Mouse (Mus musculus) liver, embryonic 12.5 days (tissue): Measurements from ENCODE around the gene Brix1. TPM values are rescaled to one million over a fixed set of nuclear protein-coding genes. Genes with fewer than 3 reads are reported as not detected.

Source experiments
- ATAC-seq: fragments of 200-750 bp; cut with Nextera tagmentation; 2 replicates; pipeline ENCODE4 v1.8.0; 2017; ENCODE audit warnings: moderate number of reproducible peaks, mild to moderate bottlenecking, moderate library complexity
- H3K27ac ChIP-seq: fragments of 300-500 bp; sonication (generic); 2 replicates; pipeline ENCODE4 v1.5.1; 2016; ENCODE audit warnings: mild to moderate bottlenecking
- H3K27me3 ChIP-seq: fragments of 300-500 bp; sonication (generic); replicated peaks from 2 replicates; pipeline ENCODE4 v1.6.1; 2016; ENCODE audit warnings: mild to moderate bottlenecking, moderate library complexity
- H3K36me3 ChIP-seq: fragments of 300-500 bp; sonication (generic); 2 replicates; pipeline ENCODE4 v1.6.1; 2016; ENCODE audit warnings: mild to moderate bottlenecking, moderate library complexity
- H3K4me1 ChIP-seq: fragments of 300-500 bp; sonication (generic); 2 replicates; pipeline ENCODE4 v1.6.1; 2016
- H3K4me2 ChIP-seq: fragments of 300-500 bp; sonication (generic); 2 replicates; pipeline ENCODE4 v1.6.1; 2016; ENCODE audit warnings: mild to moderate bottlenecking, moderate library complexity
- H3K4me3 ChIP-seq: fragments of 300-500 bp; sonication (generic); 2 replicates; pipeline ENCODE4 v1.5.1; 2016; ENCODE audit warnings: mild to moderate bottlenecking, moderate library complexity
- H3K9ac ChIP-seq: fragments of 300-500 bp; sonication (generic); 2 replicates; pipeline ENCODE4 v1.6.1; 2016; ENCODE audit warnings: mild to moderate bottlenecking, moderate library complexity
- H3K9me3 ChIP-seq: fragments of 300-500 bp; sonication (generic); replicated peaks from 2 replicates; pipeline ENCODE4 v1.6.1; 2016; ENCODE audit warnings: mild to moderate bottlenecking, moderate library complexity
- WGBS: fragments of 180-500 bp; shearing (Covaris S2); methylation state at CpG from one replicate; pipeline ENCODE4 v1.1.7; 2016; ENCODE audit not compliant: insufficient replicate concordance; 5-methylcytosine and 5-hydroxymethylcytosine counted together
- polyA plus RNA-seq: library from polyadenylated mRNA; unstranded; fragments of >200 nt; fragmentation: Nextera tagmentation; extraction: Ambion mirVana; gene quantifications from 2 replicates; pipeline ENCODE4 v1.2.1, GENCODE M21; 2016

The Brix1 gene
- polyA plus RNA-seq, 1 experiment from 2014 or later: 112 TPM

GRCm38 (mm10) chr15:10441493-10441892, 44.3 kb downstream of the Brix1 start:
- H3K9me3 ChIP-seq: no peaks in the 10 kb centered on the region
- 79% methylated on average over 9 of the region's 9 CpGs for WGBS
- no peak for ATAC-seq
- no peak overlapping the region for H3K4me3 ChIP-seq
- H3K36me3 ChIP-seq: peaks cover 31% of the 10 kb centered on the region
- H3K4me1 ChIP-seq: no peaks in the 10 kb centered on the region
- no peaks in the 10 kb centered on the region for H3K27me3 ChIP-seq
- no peak overlapping the region for H3K9ac ChIP-seq
- no peak overlapping the region for H3K4me2 ChIP-seq
- H3K27ac ChIP-seq: no peak overlapping the region

- no peaks in the 10 kb centered on the region for H3K27me3 ChIP-seq
- no peaks in the 10 kb centered on the region for H3K9me3 ChIP-seq
- no peak overlapping the region for H3K9ac ChIP-seq
- ATAC-seq: no peak
- 72% methylated on average over 6 of the region's 6 CpGs for WGBS
- peaks cover 20% of the 10 kb centered on the region for H3K36me3 ChIP-seq
- H3K27ac ChIP-seq: no peak overlapping the region
- H3K4me1 ChIP-seq: no peaks in the 10 kb centered on the region
- no peak overlapping the region for H3K4me2 ChIP-seq
- no peak overlapping the region for H3K4me3 ChIP-seq
Measured at GRCm38 (mm10) chr15:10439963-10440362, 45.8 kb downstream of the Brix1 start.

DNA sequence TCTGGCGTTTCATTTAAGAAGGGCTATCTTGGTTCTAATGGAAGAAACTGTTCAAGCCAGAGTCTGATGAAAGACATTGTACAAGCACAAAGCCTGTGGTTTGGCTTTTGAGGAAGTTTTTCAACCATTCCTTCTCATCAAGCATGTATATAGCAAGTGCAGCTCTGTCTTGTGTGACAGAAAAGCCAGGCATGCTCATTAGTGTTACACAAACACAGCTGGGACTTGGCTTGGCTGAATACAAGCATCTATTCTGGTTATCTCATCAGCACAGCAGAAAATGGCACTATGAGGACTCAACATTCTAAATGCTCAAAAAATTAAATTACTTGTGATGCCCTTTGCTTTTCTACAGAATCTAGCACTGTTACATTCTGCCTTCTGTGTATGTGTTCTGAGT, 48.9 kb downstream of the Brix1 start:
- Histone ChIP-seq H3K4me2 (no peak overlapping the region), H3K27ac (no peak overlapping the region), H3K4me3 (no peak overlapping the region), H3K9ac (no peak overlapping the region), H3K36me3 (peaks cover 5% of the 10 kb centered on the region), H3K27me3 (no peaks in the 10 kb centered on the region), H3K9me3 (no peaks in the 10 kb centered on the region), H3K4me1 (no peaks in the 10 kb centered on the region)
- 64% methylated on average over 1 of the region's 1 CpGs for WGBS
- ATAC-seq: no peak

DNA sequence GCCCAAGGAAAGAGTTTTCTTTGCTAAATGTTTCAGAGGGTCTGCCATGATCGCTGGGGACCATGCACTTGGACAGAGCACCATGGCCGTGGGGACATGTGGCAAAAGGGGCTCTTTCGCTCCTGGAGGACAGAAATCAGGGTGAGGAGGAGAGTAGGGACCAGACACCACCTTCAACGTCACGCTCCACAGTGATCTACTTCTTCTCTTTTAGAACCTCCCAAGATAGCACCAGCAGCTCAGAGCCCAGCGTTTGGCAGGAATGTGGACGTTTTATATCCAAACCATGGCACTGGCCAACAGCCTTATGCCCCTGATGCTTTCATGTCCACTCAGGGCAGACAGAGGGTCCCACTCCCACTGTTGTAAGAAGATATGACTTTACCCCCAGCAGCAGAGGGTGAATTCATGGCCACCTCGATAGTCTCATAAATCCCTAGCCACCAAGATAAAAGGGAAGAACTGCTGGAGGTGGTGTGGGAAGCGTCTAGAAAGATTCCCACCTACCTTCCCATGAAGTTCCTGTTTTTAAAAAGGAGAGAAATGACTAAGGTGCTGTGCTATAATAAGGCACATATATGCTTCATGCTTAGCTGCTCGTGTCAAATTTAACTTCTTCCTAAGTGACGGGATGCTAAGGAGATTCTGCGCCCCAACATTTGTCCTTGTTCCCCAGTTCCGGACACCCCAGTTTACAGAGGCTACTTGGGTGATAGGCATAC, 59.0 kb downstream of the Brix1 start:
- no peak overlapping the region for H3K9ac ChIP-seq
- H3K4me3 ChIP-seq: no peak overlapping the region
- 75% methylated on average over 13 of the region's 13 CpGs for WGBS
- no peak overlapping the region for H3K27ac ChIP-seq
- no peaks in the 10 kb centered on the region for H3K27me3 ChIP-seq
- no peaks in the 10 kb centered on the region for H3K4me1 ChIP-seq
- H3K4me2 ChIP-seq: no peak overlapping the region
- H3K36me3 ChIP-seq: no peaks in the 10 kb centered on the region
- H3K9me3 ChIP-seq: no peaks in the 10 kb centered on the region
- no peak for ATAC-seq

GRCm38 (mm10) chr15:10426124-10426523, 59.6 kb downstream of the Brix1 start:
- Histone ChIP-seq H3K9ac (no peak overlapping the region), H3K4me2 (no peak overlapping the region), H3K4me1 (no peaks in the 10 kb centered on the region), H3K36me3 (no peaks in the 10 kb centered on the region), H3K27ac (no peak overlapping the region), H3K4me3 (no peak overlapping the region), H3K9me3 (no peaks in the 10 kb centered on the region), H3K27me3 (no peaks in the 10 kb centered on the region)
- no peak for ATAC-seq
- WGBS: 74% methylated on average over 6 of the region's 6 CpGs

Other genes starting within 250 kb of the Brix1 start
- not detected in 2 replicates for gene Gm21973, start 160.6 kb downstream of the Brix1 start, polyA plus RNA-seq
- gene Agxt2, start 127.4 kb downstream of the Brix1 start, polyA plus RNA-seq: 3.7 and 4.9 TPM in 2 replicates
- 14.0 and 14.5 TPM in 2 replicates for gene Dnajc21, start 15.4 kb downstream of the Brix1 start, polyA plus RNA-seq
- gene Rad1, start 71 bp upstream of the Brix1 start, polyA plus RNA-seq: 31.2 and 34.3 TPM in 2 replicates
- not detected in 2 replicates for gene Ttc23l, start 72.7 kb upstream of the Brix1 start, polyA plus RNA-seq
- 9.2 and 9.7 TPM in 2 replicates for gene Rai14, start 228.7 kb upstream of the Brix1 start, polyA plus RNA-seq